Mouse (Mus musculus): Measurements from ENCODE around the gene Adamts2.

GRCm38 (mm10) chr11:50664826-50665225 lies 62.9 kb downstream of the Adamts2 start:
- no peak for TF ChIP-seq POLR2A (IDR thresholded peaks at IDR 0.05; ENCODE audit: borderline replicate concordance, low read depth, low read length)
- TF ChIP-seq CTCF (IDR thresholded peaks at IDR 0.05; ENCODE audit: low read depth, low read length) = no peak

All from bone marrow macrophage, adult 2 months (primary cell).